Mouse (Mus musculus) left cerebral cortex, postnatal 36 days (tissue): ENCODE data around the gene Oxa1l. TPM values are rescaled to one million over a fixed set of nuclear protein-coding genes. Genes with fewer than 3 reads are reported as not detected.
"Not testable (repeated sequence)": the region's sequence is repeated elsewhere in the genome, so short reads cannot be mapped to it uniquely, and the experiment has no call there.

ENCODE experiments used
- DNase-seq, 2 experiments: peaks; one replicate each; pipeline ENCODE4 v3.0.0; 2021 to 2022; ENCODE audit warnings: low spot score in 2 of 2, mixed read lengths in 1 of 2
- intact Hi-C: fragments of 180-260 bp; cut with DNase I; formaldehyde crosslinking; loops from one replicate; pipeline ENCODE4 v1.15.1; 2025
- total RNA-seq, 2 experiments: library from RNA; stranded (reverse); gene quantifications; 2 replicates each; pipeline ENCODE4 v1.2.3; 2021

The Oxa1l gene
- total RNA-seq = 10 to 100 TPM; 52.2 to 52.3 TPM

GRCm38 (mm10) chr14:54360577-54361340, at the start of gene Oxa1l:
Gene Oxa1l, plus strand, starts transcription at chr14:54360834.
- DNase-seq = peak; percentile 94
- intact Hi-C loops = loop anchor here (5.0 kb wide), 1 partner anchor 103 kb away; no protein-coding TSS in a partner anchor

GRCm38 (mm10) chr14:54311763-54312162, 48.9 kb upstream of the Oxa1l start:
- intact Hi-C loops = no loop called here
- no peak for DNase-seq

- no peak for DNase-seq
- intact Hi-C loops = no loop called here
Measured at GRCm38 (mm10) chr14:54321556-54322376, 38.9 kb upstream of the Oxa1l start.

GRCm38 (mm10) chr14:54324486-54324885, 36.1 kb upstream of the Oxa1l start:
- DNase-seq = no peak
- intact Hi-C loops = no loop called here

- no peak for DNase-seq
- intact Hi-C loops = no loop called here
Measured at GRCm38 (mm10) chr14:54328548-54328947, 32.1 kb upstream of the Oxa1l start.

GRCm38 (mm10) chr14:54329201-54329600, 31.4 kb upstream of the Oxa1l start:
- intact Hi-C loops = no loop called here
- no peak for DNase-seq

GRCm38 (mm10) chr14:54331178-54331577, 29.5 kb upstream of the Oxa1l start:
- intact Hi-C loops = no loop called here
- no peak for DNase-seq

GRCm38 (mm10) chr14:54332176-54333074, 28.2 kb upstream of the Oxa1l start:
- no peak for DNase-seq
- intact Hi-C loops = no loop called here

- no peak for DNase-seq
- intact Hi-C loops = no loop called here
Measured at GRCm38 (mm10) chr14:54333452-54334189, 27.0 kb upstream of the Oxa1l start.

GRCm38 (mm10) chr14:54340836-54341235, 19.8 kb upstream of the Oxa1l start:
- DNase-seq = no peak

GRCm38 (mm10) chr14:54341807-54342206, 18.8 kb upstream of the Oxa1l start:
- intact Hi-C loops = not testable (repeated sequence)

More at GRCm38 (mm10) chr14:54340836-54341235, 19.8 kb upstream of the Oxa1l start:
- intact Hi-C loops = no loop called here

GRCm38 (mm10) chr14:54350773-54351541, 9.7 kb upstream of the Oxa1l start:
- DNase-seq, intact Hi-C loops: not testable (repeated sequence)

More at GRCm38 (mm10) chr14:54341807-54342206, 18.8 kb upstream of the Oxa1l start:
- not testable (repeated sequence) for DNase-seq

- DNase-seq = no peak
- intact Hi-C loops = no loop called here
Measured at GRCm38 (mm10) chr14:54352314-54352713, 8.3 kb upstream of the Oxa1l start.

GRCm38 (mm10) chr14:54354406-54354805, 6.2 kb upstream of the Oxa1l start:
- intact Hi-C loops = no loop called here
- no peak for DNase-seq

GRCm38 (mm10) chr14:54363156-54363555, 2.5 kb downstream of the Oxa1l start:
- intact Hi-C loops = loop anchor here (5.0 kb wide), 1 partner anchor 106 kb away; no protein-coding TSS in a partner anchor
- no peak for DNase-seq

GRCm38 (mm10) chr14:54365026-54365645, 4.5 kb downstream of the Oxa1l start:
- DNase-seq = no peak
- intact Hi-C loops = no loop called here

GRCm38 (mm10) chr14:54366581-54366980, 5.9 kb downstream of the Oxa1l start:
- intact Hi-C loops = no loop called here
- no peak for DNase-seq
